Mouse (Mus musculus): ENCODE results near the gene Phldb1. TPM values are rescaled to one million over a fixed set of nuclear protein-coding genes. Genes with fewer than 3 reads are reported as not detected.
A peak's percentile ranks its signal among the peaks of the same experiment; 100 is the strongest.

The Phldb1 gene
- polyA plus RNA-seq, 1 experiment: 62.2 TPM

- H3K4me2 ChIP-seq (ENCODE audit: low read depth): no peak overlapping the region
- H3ac ChIP-seq (ENCODE audit: control insufficient read depth, insufficient read length): no peak overlapping the region
- H3K36me3 ChIP-seq (ENCODE audit: control insufficient read depth, insufficient read depth): peaks cover 16% of the 10 kb centered on the region
- H3K4me3 ChIP-seq: no peak overlapping the region
- H3K79me2 ChIP-seq (ENCODE audit: control insufficient read depth, insufficient read depth): no peaks in the 10 kb centered on the region
- no peaks in the 10 kb centered on the region for H3K27me3 ChIP-seq (ENCODE audit: control insufficient read depth, insufficient read depth, insufficient read length)
- TF ChIP-seq TCF12 (IDR thresholded peaks at IDR 0.05; ENCODE audit: insufficient read depth, poor library complexity, severe bottlenecking): no peak
- TF ChIP-seq SRF (IDR thresholded peaks at IDR 0.05; ENCODE audit: control insufficient read depth, insufficient read length, low read depth): no peak
- TF ChIP-seq MYOD1 (IDR thresholded peaks at IDR 0.05; ENCODE audit: control insufficient read depth in 1 of 3, insufficient read length in 2 of 3, low read depth in 2 of 3): no peak
- peak; percentile 20; the same call in 1 of the 2 replicates for TF ChIP-seq CEBPB (IDR thresholded peaks at IDR 0.05; ENCODE audit: insufficient read depth, poor library complexity, severe bottlenecking)
Measured at GRCm38 (mm10) chr9:44691671-44692520, 43.1 kb downstream of the Phldb1 start.

GRCm38 (mm10) chr9:44690641-44691040 lies 44.4 kb downstream of the Phldb1 start:
- H3K79me2 ChIP-seq (ENCODE audit: control insufficient read depth, insufficient read depth): no peaks in the 10 kb centered on the region
- peaks cover 8% of the 10 kb centered on the region for H3K36me3 ChIP-seq (ENCODE audit: control insufficient read depth, insufficient read depth)
- H3K27me3 ChIP-seq (ENCODE audit: control insufficient read depth, insufficient read depth, insufficient read length): no peaks in the 10 kb centered on the region
- no peak for TF ChIP-seq MAX (IDR thresholded peaks at IDR 0.05; ENCODE audit: low read depth)
- TF ChIP-seq POLR2A (IDR thresholded peaks at IDR 0.05; ENCODE audit: insufficient read length, low read depth): no peak
- no peak for TF ChIP-seq TCF3 (IDR thresholded peaks at IDR 0.05; ENCODE audit: insufficient read length, low read depth)
- no peak for TF ChIP-seq CEBPB (IDR thresholded peaks at IDR 0.05; ENCODE audit: insufficient read depth, poor library complexity, severe bottlenecking)
- TF ChIP-seq E2F4 (IDR thresholded peaks at IDR 0.05; ENCODE audit: insufficient read depth): no peak
- no peak for TF ChIP-seq POLR2AphosphoS2 (IDR thresholded peaks at IDR 0.05; ENCODE audit: insufficient read length, low read depth)
- H3ac ChIP-seq (ENCODE audit: control insufficient read depth, insufficient read length): no peak overlapping the region
- H3K4me2 ChIP-seq (ENCODE audit: low read depth): no peak overlapping the region
- no peak overlapping the region for H3K4me3 ChIP-seq

GRCm38 (mm10) chr9:44688013-44688412 lies 47.0 kb downstream of the Phldb1 start:
- Histone ChIP-seq H3K4me3 (no peak overlapping the region), H3ac (ENCODE audit: control insufficient read depth, insufficient read length) (no peak overlapping the region), H3K79me2 (ENCODE audit: control insufficient read depth, insufficient read depth) (no peaks in the 10 kb centered on the region), H3K27me3 (ENCODE audit: control insufficient read depth, insufficient read depth, insufficient read length) (no peaks in the 10 kb centered on the region), H3K4me2 (ENCODE audit: low read depth) (no peak overlapping the region), H3K36me3 (ENCODE audit: control insufficient read depth, insufficient read depth) (no peaks in the 10 kb centered on the region)
- TF ChIP-seq SRF (IDR thresholded peaks at IDR 0.05; ENCODE audit: control insufficient read depth, insufficient read length, low read depth): no peak
- no peak for TF ChIP-seq USF1 (IDR thresholded peaks at IDR 0.05; ENCODE audit: low read depth)
- no peak for TF ChIP-seq MYOG (IDR thresholded peaks at IDR 0.05; ENCODE audit: control insufficient read depth in 1 of 3, insufficient read depth in 1 of 3, insufficient read length in 2 of 3, low read depth in 2 of 3)
- no peak for TF ChIP-seq POLR2AphosphoS2 (IDR thresholded peaks at IDR 0.05; ENCODE audit: insufficient read length, low read depth)

- Histone ChIP-seq H3ac (ENCODE audit: control insufficient read depth, insufficient read length) (no peak overlapping the region), H3K4me3 (no peak overlapping the region), H3K36me3 (ENCODE audit: control insufficient read depth, insufficient read depth) (no peaks in the 10 kb centered on the region), H3K27me3 (ENCODE audit: control insufficient read depth, insufficient read depth, insufficient read length) (no peaks in the 10 kb centered on the region), H3K4me2 (ENCODE audit: low read depth) (no peak overlapping the region), H3K79me2 (ENCODE audit: control insufficient read depth, insufficient read depth) (no peaks in the 10 kb centered on the region)
- no peak for TF ChIP-seq TCF12 (IDR thresholded peaks at IDR 0.05; ENCODE audit: insufficient read depth, poor library complexity, severe bottlenecking)
- no peak for TF ChIP-seq MYOG (IDR thresholded peaks at IDR 0.05; ENCODE audit: control insufficient read depth in 1 of 3, insufficient read depth in 1 of 3, insufficient read length in 2 of 3, low read depth in 2 of 3)
- TF ChIP-seq REST (IDR thresholded peaks at IDR 0.05; ENCODE audit: insufficient read depth, insufficient read length): no peak
- TF ChIP-seq POLR2AphosphoS2 (IDR thresholded peaks at IDR 0.05; ENCODE audit: insufficient read length, low read depth): no peak
- TF ChIP-seq SRF (IDR thresholded peaks at IDR 0.05; ENCODE audit: control insufficient read depth, insufficient read length, low read depth): no peak
- TF ChIP-seq E2F4 (IDR thresholded peaks at IDR 0.05; ENCODE audit: insufficient read depth): no peak
- TF ChIP-seq USF1 (IDR thresholded peaks at IDR 0.05; ENCODE audit: low read depth): no peak
- no peak for TF ChIP-seq CEBPB (IDR thresholded peaks at IDR 0.05; ENCODE audit: insufficient read depth, poor library complexity, severe bottlenecking)
- TF ChIP-seq POLR2A (IDR thresholded peaks at IDR 0.05; ENCODE audit: insufficient read length, low read depth): no peak
- no peak for TF ChIP-seq MAX (IDR thresholded peaks at IDR 0.05; ENCODE audit: low read depth)
- TF ChIP-seq TCF3 (IDR thresholded peaks at IDR 0.05; ENCODE audit: insufficient read length, low read depth): no peak
- no peak for TF ChIP-seq MYOD1 (IDR thresholded peaks at IDR 0.05; ENCODE audit: control insufficient read depth in 1 of 3, insufficient read length in 2 of 3, low read depth in 2 of 3)
Measured at GRCm38 (mm10) chr9:44686638-44687037, 48.4 kb downstream of the Phldb1 start.

- no peaks in the 10 kb centered on the region for H3K79me2 ChIP-seq (ENCODE audit: control insufficient read depth, insufficient read depth)
- TF ChIP-seq TCF3 (IDR thresholded peaks at IDR 0.05; ENCODE audit: insufficient read length, low read depth): no peak
- TF ChIP-seq POLR2A (IDR thresholded peaks at IDR 0.05; ENCODE audit: insufficient read length, low read depth): no peak
- no peak for TF ChIP-seq USF1 (IDR thresholded peaks at IDR 0.05; ENCODE audit: low read depth)
- no peak for TF ChIP-seq MYOG (IDR thresholded peaks at IDR 0.05; ENCODE audit: control insufficient read depth in 1 of 3, insufficient read depth in 1 of 3, insufficient read length in 2 of 3, low read depth in 2 of 3)
- no peak for TF ChIP-seq MYOD1 (IDR thresholded peaks at IDR 0.05; ENCODE audit: control insufficient read depth in 1 of 3, insufficient read length in 2 of 3, low read depth in 2 of 3)
- no peak for TF ChIP-seq MAX (IDR thresholded peaks at IDR 0.05; ENCODE audit: low read depth)
- no peak for TF ChIP-seq SRF (IDR thresholded peaks at IDR 0.05; ENCODE audit: control insufficient read depth, insufficient read length, low read depth)
- TF ChIP-seq POLR2AphosphoS2 (IDR thresholded peaks at IDR 0.05; ENCODE audit: insufficient read length, low read depth): no peak
- no peak for TF ChIP-seq TCF12 (IDR thresholded peaks at IDR 0.05; ENCODE audit: insufficient read depth, poor library complexity, severe bottlenecking)
- TF ChIP-seq REST (IDR thresholded peaks at IDR 0.05; ENCODE audit: insufficient read depth, insufficient read length): no peak
- TF ChIP-seq E2F4 (IDR thresholded peaks at IDR 0.05; ENCODE audit: insufficient read depth): no peak
- no peak for TF ChIP-seq CEBPB (IDR thresholded peaks at IDR 0.05; ENCODE audit: insufficient read depth, poor library complexity, severe bottlenecking)
- H3ac ChIP-seq (ENCODE audit: control insufficient read depth, insufficient read length): no peak overlapping the region
- no peak overlapping the region for H3K4me3 ChIP-seq
- no peaks in the 10 kb centered on the region for H3K36me3 ChIP-seq (ENCODE audit: control insufficient read depth, insufficient read depth)
- H3K27me3 ChIP-seq (ENCODE audit: control insufficient read depth, insufficient read depth, insufficient read length): no peaks in the 10 kb centered on the region
- H3K4me2 ChIP-seq (ENCODE audit: low read depth): no peak overlapping the region
Measured at GRCm38 (mm10) chr9:44685346-44686330, 49.4 kb downstream of the Phldb1 start.

Measured in myocyte (in vitro differentiated cells).